Mouse (Mus musculus): Measurements from ENCODE around the gene Polrmt.
A peak's percentile ranks its signal among the peaks of the same experiment; 100 is the strongest.

Polrmt gene

GRCm38 (mm10) chr10:79740863-79741262 lies 5.5 kb downstream of the Polrmt start:
- peak in 1 of 2 experiments; percentile 32 for DNase-seq

GRCm38 (mm10) chr10:79739234-79739633 lies 7.1 kb downstream of the Polrmt start:
- DNase-seq, result no peak

DNA sequence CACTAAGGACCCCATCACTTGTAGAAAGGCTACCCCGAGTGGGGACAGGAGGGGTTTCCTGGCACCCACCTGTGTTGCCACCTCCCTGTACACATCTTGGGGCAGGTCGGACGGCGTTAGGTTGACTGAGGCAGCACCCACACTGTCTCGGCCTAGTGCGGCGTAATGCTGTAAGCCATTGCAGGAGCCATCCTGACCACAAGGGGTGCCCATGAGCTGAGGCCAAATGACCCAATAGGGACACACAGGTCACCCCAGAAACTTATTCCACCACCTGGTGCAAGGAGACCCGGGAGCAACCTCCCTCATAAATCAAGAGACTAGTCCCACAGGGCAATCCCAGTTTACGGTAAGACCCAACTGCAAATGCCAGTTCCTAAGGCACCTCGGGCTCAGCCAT lies 8.1 kb downstream of the Polrmt start:
- peak; percentile 41 to 63 for DNase-seq

GRCm38 (mm10) chr10:79736706-79737105 lies 9.7 kb downstream of the Polrmt start:
- DNase-seq, result peak in 1 of 2 experiments; percentile 46

GRCm38 (mm10) chr10:79735361-79735760 lies 11.0 kb downstream of the Polrmt start:
- DNase-seq, result no peak

DNA sequence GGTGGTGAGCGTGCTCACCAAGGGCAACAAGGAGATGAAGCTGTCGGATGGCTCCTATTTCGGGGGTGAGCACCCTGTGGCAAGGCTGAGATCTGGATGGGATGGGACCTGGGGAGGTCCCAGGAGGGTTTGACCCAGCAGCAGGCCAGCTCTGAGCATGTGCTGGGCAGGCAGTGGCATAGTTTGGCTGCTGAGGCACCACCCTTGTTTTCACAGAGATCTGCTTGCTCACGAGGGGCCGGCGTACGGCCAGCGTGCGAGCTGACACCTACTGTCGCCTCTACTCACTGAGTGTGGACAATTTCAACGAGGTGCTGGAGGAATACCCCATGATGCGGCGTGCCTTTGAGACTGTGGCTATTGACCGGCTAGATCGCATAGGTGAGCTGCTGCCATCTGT lies 12.5 kb downstream of the Polrmt start:
- no peak for DNase-seq

GRCm38 (mm10) chr10:79732500-79732899 lies 13.9 kb downstream of the Polrmt start:
- peak in 1 of 2 experiments; percentile 60 for DNase-seq

DNA sequence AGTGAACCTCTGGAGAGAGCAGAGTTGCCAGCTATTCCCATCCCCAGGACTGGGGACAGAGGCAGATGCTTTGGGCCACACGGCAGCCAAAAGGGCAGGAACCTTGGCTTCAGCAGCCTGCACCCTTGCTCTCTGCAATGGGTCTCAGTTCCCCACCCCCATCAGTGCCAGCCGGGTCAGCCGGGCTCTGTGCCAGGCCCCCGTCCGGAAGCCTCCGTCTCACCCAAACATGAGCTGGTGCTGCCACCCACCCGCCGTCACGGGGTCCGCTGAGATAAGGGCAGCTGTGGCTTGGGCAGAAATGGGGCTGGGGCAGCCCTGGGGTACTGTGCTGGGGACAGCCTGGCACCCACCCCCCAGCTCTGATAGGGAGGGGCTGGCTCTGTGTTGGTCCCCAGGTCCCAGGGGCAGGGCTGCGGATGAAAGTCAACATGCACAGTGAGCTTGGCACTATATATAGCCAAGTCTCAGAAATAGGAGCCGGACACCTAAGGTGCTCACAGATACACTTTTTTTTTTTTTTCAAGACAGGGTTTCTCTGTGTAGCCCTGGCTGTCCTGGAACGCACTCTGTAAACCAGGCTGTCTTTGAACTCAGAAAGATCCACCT lies 16.9 kb downstream of the Polrmt start:
- DNase-seq, result no peak

DNA sequence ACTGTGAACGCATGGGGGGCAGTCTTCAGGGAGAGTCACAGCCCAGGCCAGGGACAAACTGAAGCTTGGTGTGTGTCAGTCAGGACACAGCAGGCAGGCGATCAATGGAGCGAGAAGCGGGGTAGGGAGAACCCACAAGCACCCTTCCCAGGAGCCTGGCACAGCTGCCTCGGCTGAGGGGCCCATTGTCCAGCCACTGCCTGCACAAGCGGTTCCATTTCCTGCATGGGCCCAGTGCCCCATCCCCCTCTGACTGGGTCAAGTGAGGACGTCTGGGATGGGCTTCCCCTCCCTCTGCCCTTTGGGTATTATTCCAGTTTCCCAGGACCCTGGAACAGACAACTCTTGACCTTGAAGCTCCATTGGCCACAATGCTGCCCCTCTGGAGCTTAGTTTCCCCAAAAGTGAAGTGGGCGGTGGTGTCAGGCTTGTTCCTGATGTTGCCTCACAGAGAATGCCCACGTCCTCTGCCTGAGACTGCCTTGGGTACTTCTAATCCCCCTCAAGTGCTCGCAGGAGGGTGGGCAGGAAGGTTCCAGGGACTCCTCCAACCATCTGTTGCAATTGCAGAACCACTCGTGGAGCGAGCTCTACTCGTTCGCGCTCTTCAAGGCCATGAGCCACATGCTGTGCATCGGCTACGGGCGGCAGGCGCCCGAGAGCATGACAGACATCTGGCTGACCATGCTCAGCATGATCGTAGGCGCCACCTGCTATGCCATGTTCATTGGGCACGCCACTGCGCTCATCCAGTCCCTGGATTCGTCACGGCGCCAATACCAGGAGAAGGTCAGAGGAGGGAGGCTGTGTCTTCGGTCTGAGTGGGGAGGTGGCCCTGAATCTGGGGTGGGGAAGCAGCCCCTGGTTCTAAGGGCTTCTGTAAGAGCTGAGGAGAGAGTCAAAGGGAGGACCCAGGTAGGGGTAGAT lies 17.8 kb downstream of the Polrmt start:
- DNase-seq, result no peak

DNA sequence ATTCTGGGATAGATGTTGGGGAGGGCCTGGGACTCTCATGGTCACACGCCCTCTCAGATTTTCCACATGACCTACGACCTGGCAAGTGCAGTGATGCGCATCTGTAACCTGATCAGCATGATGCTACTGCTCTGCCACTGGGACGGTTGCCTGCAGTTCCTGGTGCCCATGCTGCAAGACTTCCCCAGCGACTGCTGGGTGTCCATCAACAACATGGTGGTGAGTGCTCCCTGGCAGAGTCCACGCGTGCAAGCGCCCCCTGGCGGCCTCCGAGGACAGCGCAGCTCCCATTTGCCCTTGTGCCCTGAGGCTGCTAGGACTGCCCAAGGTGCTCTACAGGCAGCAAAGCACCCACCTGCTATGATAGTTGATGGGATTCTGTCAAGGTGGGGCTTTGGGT lies 20.3 kb downstream of the Polrmt start:
- peak; percentile 69 to 77 for DNase-seq

GRCm38 (mm10) chr10:79723692-79724091 lies 22.7 kb downstream of the Polrmt start:
- no peak for DNase-seq

- no peak for DNase-seq
These were observed 23.3 kb downstream of the Polrmt start for GRCm38 (mm10) chr10:79723047-79723446.

- no peak for DNase-seq
These were observed 25.3 kb downstream of the Polrmt start for GRCm38 (mm10) chr10:79721089-79721488.

GRCm38 (mm10) chr10:79717640-79718357 lies 28.6 kb downstream of the Polrmt start:
- peak; percentile 74 to 89 for DNase-seq

DNA sequence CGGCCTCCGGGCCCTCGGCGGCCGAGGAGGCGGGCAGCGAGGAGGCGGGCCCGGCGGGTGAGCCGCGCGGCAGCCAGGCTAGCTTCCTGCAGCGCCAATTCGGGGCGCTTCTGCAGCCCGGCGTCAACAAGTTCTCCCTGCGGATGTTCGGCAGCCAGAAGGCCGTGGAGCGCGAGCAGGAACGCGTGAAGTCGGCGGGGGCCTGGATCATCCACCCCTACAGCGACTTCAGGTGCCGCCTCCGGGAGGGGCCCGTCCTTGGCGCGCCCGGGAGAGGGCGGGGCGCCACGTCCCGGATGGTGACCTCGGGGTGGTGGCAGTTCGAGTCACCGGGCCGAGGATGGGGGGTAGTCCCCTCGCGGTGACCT lies 29.4 kb downstream of the Polrmt start:
- DNase-seq, result no peak

- no peak for DNase-seq
These were observed 30.0 kb downstream of the Polrmt start, which contains the start of gene Hcn2 for GRCm38 (mm10) chr10:79716254-79716987. Gene Hcn2 (plus strand): TSS chr10:79716634.

- no peak for DNase-seq
These were observed 31.4 kb downstream of the Polrmt start for GRCm38 (mm10) chr10:79714996-79715395.

GRCm38 (mm10) chr10:79713163-79713562 lies 33.2 kb downstream of the Polrmt start:
- DNase-seq, result no peak

DNA sequence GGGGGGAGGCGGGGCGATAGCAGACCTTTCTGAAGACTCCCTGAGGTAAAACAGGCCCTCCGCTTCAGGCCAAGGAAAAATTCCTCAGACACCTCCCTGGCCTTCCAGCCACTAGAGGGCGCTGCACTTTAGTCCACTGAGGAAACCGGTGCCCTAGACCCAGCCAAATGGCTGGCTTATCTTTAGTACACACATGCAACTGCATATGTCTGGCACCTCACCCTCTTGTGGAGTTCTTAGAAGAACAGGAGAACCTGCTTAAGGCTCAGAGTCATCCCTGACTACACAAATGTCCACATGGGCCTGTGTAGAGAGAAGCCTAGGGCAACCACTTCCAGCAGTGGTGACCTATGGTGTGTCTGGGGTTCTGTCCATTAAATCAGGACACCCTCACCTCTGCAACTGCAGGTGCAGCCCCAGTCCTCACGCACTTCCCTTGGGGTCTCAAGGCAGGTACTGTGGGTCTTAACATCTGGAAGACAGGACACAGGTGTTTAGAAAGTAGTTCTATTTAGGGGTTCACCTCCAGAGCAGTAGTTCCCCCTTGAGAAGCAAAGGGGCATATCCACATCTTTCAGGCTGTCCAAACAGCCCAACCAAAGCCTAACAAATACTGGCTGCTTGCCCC lies 33.8 kb downstream of the Polrmt start:
- peak; percentile 83 to 90 for DNase-seq

GRCm38 (mm10) chr10:79712029-79712428 lies 34.4 kb downstream of the Polrmt start:
- no peak for DNase-seq

GRCm38 (mm10) chr10:79709307-79709706 lies 37.1 kb downstream of the Polrmt start:
- DNase-seq, result no peak

DNA sequence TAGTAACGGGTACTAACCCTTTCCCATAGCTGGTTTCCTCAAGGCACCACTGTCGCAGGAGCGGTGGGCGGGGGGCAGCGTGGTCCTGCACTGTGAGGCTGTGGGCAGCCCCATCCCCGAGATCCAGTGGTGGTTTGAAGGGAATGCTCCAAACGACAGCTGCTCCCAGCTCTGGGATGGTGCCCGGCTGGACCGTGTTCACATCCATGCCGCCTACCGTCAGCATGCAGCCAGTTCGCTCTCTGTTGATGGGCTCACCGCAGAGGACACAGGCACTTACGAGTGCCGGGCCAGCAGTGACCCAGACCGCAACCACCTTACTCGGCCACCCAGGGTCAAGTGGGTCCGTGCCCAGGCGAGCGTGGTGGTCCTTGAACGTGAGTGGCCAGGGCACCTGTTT lies 37.7 kb downstream of the Polrmt start:
- DNase-seq, result no peak
